Mouse (Mus musculus): ENCODE measurements at regions not wholly inside any gene's neighbourhood (a gene's known extent, or its start where the extent isn't known, plus 50 kb on each side); places are given as distances from the start of the nearest gene placed in this dataset.
A peak's percentile ranks its signal among the peaks of the same experiment; 100 is the strongest.

GRCm38 (mm10) chr8:87155819-87156425 is 270.9 kb upstream of the N4bp1 start:
- H3K4me3 ChIP-seq: no peak overlapping the region
- no peak for ATAC-seq

DNA sequence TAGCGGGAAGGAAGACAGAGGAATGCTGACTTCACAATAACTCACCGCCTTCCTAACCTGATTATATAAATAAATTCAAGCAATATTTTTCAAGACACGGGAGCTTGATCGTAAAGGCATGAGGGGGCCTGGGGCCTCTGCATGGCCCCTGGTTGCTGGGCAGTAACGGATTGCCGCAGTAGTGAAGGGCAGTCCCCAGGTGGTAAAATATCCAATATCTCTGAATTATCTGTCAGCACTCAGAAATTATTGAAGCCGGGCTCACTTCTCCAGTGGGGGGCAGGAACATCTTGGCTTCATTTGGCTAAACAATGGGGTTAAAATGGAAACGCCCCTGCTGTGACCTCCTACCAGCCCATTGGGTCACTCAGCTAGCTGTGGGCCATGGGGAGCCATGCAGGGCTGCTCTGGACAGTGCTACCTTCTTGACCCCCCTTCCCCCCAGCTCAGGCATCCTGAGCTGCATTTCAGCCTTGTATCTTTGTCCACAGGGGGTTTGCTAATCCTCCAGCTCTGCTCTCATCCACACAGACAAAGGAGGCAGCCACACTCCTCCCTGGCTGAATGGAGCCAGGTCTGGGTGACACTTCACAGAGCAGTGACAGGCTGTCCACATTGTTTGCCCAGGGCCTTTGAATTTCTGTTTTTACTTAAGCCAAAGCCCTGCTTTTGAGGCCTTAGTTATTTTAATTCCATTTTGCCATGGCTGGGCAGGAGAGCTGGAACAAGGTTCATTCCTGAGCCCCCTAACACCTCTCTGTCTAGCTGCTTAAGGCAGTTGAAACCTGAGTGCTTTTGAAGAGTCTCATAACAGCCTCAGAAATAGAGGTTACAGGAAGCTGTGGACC is 267.2 kb upstream of the N4bp1 start:
- H3K27me3 ChIP-seq: peaks cover 7% of the 10 kb centered on the region; the same call in 1 of the 2 replicates
- H3K4me2 ChIP-seq: no peak overlapping the region
- no peak overlapping the region for H3K4me3 ChIP-seq
- peak; percentile 70; the same call in 1 of the 2 replicates for ATAC-seq
- no peaks in the 10 kb centered on the region for H3K36me3 ChIP-seq (ENCODE audit: poor library complexity, severe bottlenecking)
- 8% methylated on average over 8 of the region's 8 CpGs for WGBS
- no peak overlapping the region for H3K9ac ChIP-seq
- no peaks in the 10 kb centered on the region for H3K9me3 ChIP-seq (replicated peaks)
- peaks cover 13% of the 10 kb centered on the region for H3K4me1 ChIP-seq
- H3K27ac ChIP-seq: peak overlapping the region; percentile 48

More at GRCm38 (mm10) chr8:87155819-87156425, 270.9 kb upstream of the N4bp1 start:
- Histone ChIP-seq H3K4me1 (peaks cover 23% of the 10 kb centered on the region), H3K9ac (no peak overlapping the region), H3K27ac (no peak overlapping the region), H3K27me3 (peaks cover 5% of the 10 kb centered on the region; the same call in 1 of the 2 replicates), H3K36me3 (ENCODE audit: poor library complexity, severe bottlenecking) (no peaks in the 10 kb centered on the region), H3K9me3 (replicated peaks) (no peaks in the 10 kb centered on the region), H3K4me2 (no peak overlapping the region)
- 74% methylated on average over 10 of the region's 10 CpGs for WGBS

- no peak overlapping the region for H3K4me2 ChIP-seq
- peaks cover 13% of the 10 kb centered on the region for H3K4me1 ChIP-seq
- 91% methylated on average over 6 of the region's 6 CpGs for WGBS
- H3K27me3 ChIP-seq: 0 out of 2 replicates have a peak, but pooled peaks cover 2% of the 10 kb centered on the region
- H3K9me3 ChIP-seq (replicated peaks): peaks cover 7% of the 10 kb centered on the region
- no peak overlapping the region for H3K4me3 ChIP-seq
- H3K27ac ChIP-seq: no peak overlapping the region
- H3K9ac ChIP-seq: no peak overlapping the region
- no peaks in the 10 kb centered on the region for H3K36me3 ChIP-seq (ENCODE audit: poor library complexity, severe bottlenecking)
- no peak for ATAC-seq
These were observed 263.8 kb upstream of the N4bp1 start for GRCm38 (mm10) chr8:87148853-87149252.

DNA sequence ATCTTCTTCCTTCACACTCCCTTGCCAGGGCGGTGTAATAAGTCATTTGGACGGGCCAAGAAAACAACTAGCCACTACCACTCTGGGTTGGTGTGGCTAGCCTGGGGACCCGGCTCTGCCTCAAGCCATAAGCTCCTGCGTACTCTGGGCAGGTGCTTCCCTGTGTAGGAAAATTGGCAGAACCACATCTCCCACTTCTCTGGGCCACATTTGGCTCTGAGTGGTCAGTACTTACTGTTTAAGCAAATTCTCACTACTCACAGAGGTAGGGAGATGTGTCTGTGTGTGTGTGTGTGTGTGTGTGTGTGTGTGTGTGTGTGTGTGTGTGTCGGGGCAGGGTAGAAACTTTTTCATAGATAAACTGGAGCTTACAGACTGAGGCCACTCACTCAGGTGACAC is 262.6 kb upstream of the N4bp1 start:
- Histone ChIP-seq H3K4me2 (no peak overlapping the region), H3K9me3 (replicated peaks) (peaks cover 10% of the 10 kb centered on the region), H3K27ac (no peak overlapping the region), H3K4me1 (peaks cover 9% of the 10 kb centered on the region), H3K36me3 (ENCODE audit: poor library complexity, severe bottlenecking) (no peaks in the 10 kb centered on the region), H3K27me3 (0 out of 2 replicates have a peak, but pooled peaks cover 2% of the 10 kb centered on the region), H3K9ac (no peak overlapping the region), H3K4me3 (no peak overlapping the region)
- no peak for ATAC-seq
- WGBS: 84% methylated on average over 5 of the region's 5 CpGs

DNA sequence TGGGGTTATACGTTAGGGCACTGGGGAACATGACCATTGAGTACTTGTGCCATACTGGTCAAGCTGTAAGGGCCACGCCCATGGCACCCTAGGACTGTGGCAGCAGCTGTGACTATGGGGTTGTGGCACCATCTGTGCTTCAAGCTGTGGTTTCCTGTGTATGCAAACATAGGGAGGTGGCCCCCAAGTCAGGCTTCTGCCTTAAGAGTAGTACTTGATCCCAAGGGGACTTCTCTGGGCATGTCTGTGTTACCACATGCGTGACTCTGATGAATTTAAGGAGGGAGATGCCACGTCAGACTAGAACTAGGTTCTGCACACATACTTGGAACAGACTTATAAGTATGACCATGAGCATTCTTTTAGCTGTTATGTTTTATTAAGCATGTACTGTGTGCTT is 252.4 kb upstream of the N4bp1 start:
- ATAC-seq: no peak
- 92% methylated on average over 4 of the region's 4 CpGs for WGBS
- Histone ChIP-seq H3K9ac (no peak overlapping the region), H3K27me3 (no peaks in the 10 kb centered on the region), H3K27ac (no peak overlapping the region), H3K4me3 (no peak overlapping the region), H3K4me2 (no peak overlapping the region), H3K36me3 (ENCODE audit: poor library complexity, severe bottlenecking) (no peaks in the 10 kb centered on the region), H3K4me1 (no peaks in the 10 kb centered on the region), H3K9me3 (replicated peaks) (no peaks in the 10 kb centered on the region)

DNA sequence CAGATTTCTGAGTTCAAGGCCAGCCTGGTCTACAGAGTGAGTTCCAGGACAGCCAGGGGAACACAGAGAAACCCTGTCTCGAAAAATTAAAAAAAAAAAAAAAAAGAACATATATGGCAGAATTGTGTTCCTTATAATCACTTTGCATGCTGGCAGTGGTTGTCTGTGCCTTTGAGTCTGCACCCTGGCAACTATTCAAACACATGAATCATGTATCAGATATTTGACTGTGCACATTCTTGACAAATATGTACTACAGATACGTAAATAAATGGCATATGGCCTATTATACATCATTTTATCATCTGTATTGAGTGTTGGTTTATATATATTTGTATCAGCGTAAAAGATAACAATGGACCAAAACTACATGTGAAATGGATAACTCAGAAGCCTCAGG is 246.7 kb upstream of the N4bp1 start:
- H3K4me2 ChIP-seq: no peak overlapping the region
- ATAC-seq: no peak
- no peak overlapping the region for H3K4me3 ChIP-seq
- 0 out of 2 replicates have a peak, but pooled peaks cover 6% of the 10 kb centered on the region for H3K4me1 ChIP-seq
- 86% methylated on average over 3 of the region's 3 CpGs for WGBS
- no peak overlapping the region for H3K27ac ChIP-seq
- no peak overlapping the region for H3K9ac ChIP-seq
- no peaks in the 10 kb centered on the region for H3K36me3 ChIP-seq (ENCODE audit: poor library complexity, severe bottlenecking)
- H3K9me3 ChIP-seq (replicated peaks): peaks cover 7% of the 10 kb centered on the region; the same call in 1 of the 2 replicates
- no peaks in the 10 kb centered on the region for H3K27me3 ChIP-seq

- H3K9me3 ChIP-seq (replicated peaks): peaks cover 7% of the 10 kb centered on the region; the same call in 1 of the 2 replicates
- no peak overlapping the region for H3K9ac ChIP-seq
- 65% methylated on average over 3 of the region's 3 CpGs for WGBS
- H3K27ac ChIP-seq: no peak overlapping the region
- no peaks in the 10 kb centered on the region for H3K36me3 ChIP-seq (ENCODE audit: poor library complexity, severe bottlenecking)
- H3K4me2 ChIP-seq: no peak overlapping the region
- no peak overlapping the region for H3K4me3 ChIP-seq
- ATAC-seq: no peak
- H3K27me3 ChIP-seq: no peaks in the 10 kb centered on the region
- H3K4me1 ChIP-seq: 0 out of 2 replicates have a peak, but pooled peaks cover 6% of the 10 kb centered on the region
These were observed 245.6 kb upstream of the N4bp1 start for GRCm38 (mm10) chr8:87130691-87131090.

DNA sequence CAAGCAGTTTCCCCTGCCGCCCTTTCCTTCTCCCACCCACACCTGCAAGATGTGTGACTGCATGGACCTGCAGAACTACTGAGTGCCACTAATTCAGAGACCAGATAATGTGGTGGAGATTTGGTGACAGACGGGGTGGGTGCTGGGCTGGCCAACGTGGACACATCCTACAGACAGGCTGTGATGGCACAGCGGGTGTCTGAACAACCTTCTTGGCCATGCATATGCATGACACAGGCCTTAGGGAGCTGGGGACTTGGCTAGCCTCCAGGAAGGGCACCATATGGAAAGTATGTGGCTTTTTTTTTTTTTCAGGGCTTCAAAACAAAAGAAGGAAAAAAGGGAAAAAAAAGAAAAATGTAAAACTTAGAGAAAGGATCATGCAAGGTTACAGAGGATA is 243.5 kb upstream of the N4bp1 start:
- 0 out of 2 replicates have a peak, but pooled peaks cover 6% of the 10 kb centered on the region for H3K4me1 ChIP-seq
- no peaks in the 10 kb centered on the region for H3K27me3 ChIP-seq
- no peak overlapping the region for H3K9ac ChIP-seq
- no peak overlapping the region for H3K4me2 ChIP-seq
- peaks cover 7% of the 10 kb centered on the region; the same call in 1 of the 2 replicates for H3K9me3 ChIP-seq (replicated peaks)
- no peaks in the 10 kb centered on the region for H3K36me3 ChIP-seq (ENCODE audit: poor library complexity, severe bottlenecking)
- peak; percentile 68; the same call in 1 of the 2 replicates for ATAC-seq
- H3K27ac ChIP-seq: no peak overlapping the region
- H3K4me3 ChIP-seq: no peak overlapping the region
- 67% methylated on average over 4 of the region's 4 CpGs for WGBS

GRCm38 (mm10) chr8:87116190-87116765 is 231.2 kb upstream of the N4bp1 start:
- H3K4me1 ChIP-seq: no peaks in the 10 kb centered on the region
- no peak overlapping the region for H3K4me3 ChIP-seq
- H3K27ac ChIP-seq: no peak overlapping the region
- no peaks in the 10 kb centered on the region for H3K9me3 ChIP-seq (replicated peaks)
- H3K27me3 ChIP-seq: no peaks in the 10 kb centered on the region
- 87% methylated on average over 14 of the region's 14 CpGs for WGBS
- H3K9ac ChIP-seq: no peak overlapping the region
- no peaks in the 10 kb centered on the region for H3K36me3 ChIP-seq (ENCODE audit: poor library complexity, severe bottlenecking)
- ATAC-seq: no peak
- H3K4me2 ChIP-seq: no peak overlapping the region

GRCm38 (mm10) chr8:87112355-87112754 is 227.3 kb upstream of the N4bp1 start:
- H3K27ac ChIP-seq: no peak overlapping the region
- WGBS: 91% methylated on average over 7 of the region's 7 CpGs
- no peaks in the 10 kb centered on the region for H3K4me1 ChIP-seq
- H3K9ac ChIP-seq: no peak overlapping the region
- no peak overlapping the region for H3K4me2 ChIP-seq
- no peaks in the 10 kb centered on the region for H3K9me3 ChIP-seq (replicated peaks)
- H3K27me3 ChIP-seq: no peaks in the 10 kb centered on the region
- ATAC-seq: no peak
- no peak overlapping the region for H3K4me3 ChIP-seq
- no peaks in the 10 kb centered on the region for H3K36me3 ChIP-seq (ENCODE audit: poor library complexity, severe bottlenecking)

DNA sequence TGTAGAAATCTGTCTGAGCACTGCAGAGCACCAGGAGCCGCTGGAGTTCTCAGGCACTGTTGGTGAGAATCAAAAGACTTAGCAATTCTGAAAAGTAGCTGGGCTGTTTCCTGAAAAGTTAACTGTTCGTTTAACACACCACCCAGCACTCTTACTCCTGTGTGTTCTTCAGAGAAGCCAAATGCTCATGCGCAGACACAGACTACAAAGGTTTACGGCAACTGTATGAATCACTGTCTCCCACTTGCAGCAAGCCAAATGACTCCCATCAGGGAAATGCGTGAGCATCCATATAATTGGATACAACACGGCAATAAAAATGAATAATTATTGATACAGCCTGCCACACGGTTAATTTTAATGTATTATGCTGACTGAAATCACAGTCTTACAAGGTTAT is 220.0 kb upstream of the N4bp1 start:
- H3K27ac ChIP-seq: no peak overlapping the region
- H3K4me3 ChIP-seq: no peak overlapping the region
- H3K9ac ChIP-seq: no peak overlapping the region
- H3K36me3 ChIP-seq (ENCODE audit: poor library complexity, severe bottlenecking): no peaks in the 10 kb centered on the region
- no peak for ATAC-seq
- H3K27me3 ChIP-seq: no peaks in the 10 kb centered on the region
- 58% methylated on average over 7 of the region's 7 CpGs for WGBS
- H3K4me1 ChIP-seq: no peaks in the 10 kb centered on the region
- H3K4me2 ChIP-seq: no peak overlapping the region
- no peaks in the 10 kb centered on the region for H3K9me3 ChIP-seq (replicated peaks)

DNA sequence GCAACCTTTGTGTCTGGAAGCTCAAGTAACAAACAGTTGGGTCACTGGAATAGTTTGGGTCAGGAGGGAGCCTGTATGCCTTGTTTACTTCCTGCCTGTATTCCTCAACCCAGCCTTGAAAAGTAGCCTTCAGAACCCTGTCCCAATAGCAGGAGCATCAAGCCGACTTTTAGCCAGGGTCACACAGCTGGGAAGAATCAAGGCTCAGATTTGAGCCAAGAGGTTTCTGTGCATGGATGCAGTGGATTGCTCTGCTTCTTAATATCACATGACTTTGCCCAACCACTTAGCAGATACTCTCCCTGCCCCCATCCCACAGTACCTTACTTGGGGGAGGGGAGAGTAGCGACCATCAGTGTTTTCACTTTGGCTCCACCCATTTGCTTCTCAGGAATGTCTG is 210.2 kb upstream of the N4bp1 start:
- H3K4me2 ChIP-seq: no peak overlapping the region
- no peaks in the 10 kb centered on the region for H3K36me3 ChIP-seq (ENCODE audit: poor library complexity, severe bottlenecking)
- no peaks in the 10 kb centered on the region for H3K4me1 ChIP-seq
- no peaks in the 10 kb centered on the region for H3K9me3 ChIP-seq (replicated peaks)
- H3K4me3 ChIP-seq: no peak overlapping the region
- no peak for ATAC-seq
- H3K9ac ChIP-seq: no peak overlapping the region
- 71% methylated on average over 2 of the region's 2 CpGs for WGBS
- no peak overlapping the region for H3K27ac ChIP-seq
- no peaks in the 10 kb centered on the region for H3K27me3 ChIP-seq
